Mouse (Mus musculus): ENCODE results near the gene Slit3.

Slit3 gene

DNA sequence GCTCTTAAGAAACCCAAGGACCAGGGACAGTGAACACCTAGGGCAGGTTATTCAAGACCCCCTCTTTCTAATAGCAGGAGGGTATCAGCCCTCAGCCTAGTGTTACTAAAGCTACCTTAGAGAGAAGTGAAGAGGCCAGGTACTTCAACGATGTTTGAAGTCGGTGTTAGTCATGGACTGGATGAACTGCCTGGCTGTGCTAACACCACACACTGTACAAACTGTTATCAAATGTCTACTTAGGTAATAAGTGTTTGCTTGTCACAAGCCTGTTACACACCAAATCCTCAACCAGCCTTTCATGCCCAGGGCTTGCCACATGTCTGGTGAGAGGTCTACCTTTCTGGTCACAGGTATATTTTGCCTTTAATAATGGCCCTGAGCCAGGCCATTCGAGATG is 153.0 kb downstream of the Slit3 start:
- DNase-seq (ENCODE audit: low spot score in 2 of 2): no peak

DNA sequence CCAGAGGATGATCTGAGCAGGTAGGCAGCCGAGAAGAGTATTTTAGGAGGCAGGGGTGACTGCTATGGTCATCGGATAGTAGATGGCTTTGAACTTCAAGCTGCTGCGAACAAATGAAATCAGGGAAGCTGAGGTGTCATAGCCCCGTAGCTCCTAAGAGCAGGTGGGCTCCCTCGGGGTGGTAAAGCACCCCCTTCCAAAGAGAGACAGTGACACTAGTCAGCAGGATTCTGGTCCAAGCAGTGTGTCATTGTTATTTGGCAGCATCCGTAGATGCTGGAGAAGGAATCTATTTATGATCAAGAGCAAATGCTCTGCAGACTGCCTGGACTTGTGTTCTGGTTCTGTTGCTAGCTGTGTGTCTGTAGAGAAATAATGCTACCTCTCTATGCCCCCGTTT is 154.3 kb downstream of the Slit3 start:
- DNase-seq (ENCODE audit: low spot score in 2 of 2): no peak

DNA sequence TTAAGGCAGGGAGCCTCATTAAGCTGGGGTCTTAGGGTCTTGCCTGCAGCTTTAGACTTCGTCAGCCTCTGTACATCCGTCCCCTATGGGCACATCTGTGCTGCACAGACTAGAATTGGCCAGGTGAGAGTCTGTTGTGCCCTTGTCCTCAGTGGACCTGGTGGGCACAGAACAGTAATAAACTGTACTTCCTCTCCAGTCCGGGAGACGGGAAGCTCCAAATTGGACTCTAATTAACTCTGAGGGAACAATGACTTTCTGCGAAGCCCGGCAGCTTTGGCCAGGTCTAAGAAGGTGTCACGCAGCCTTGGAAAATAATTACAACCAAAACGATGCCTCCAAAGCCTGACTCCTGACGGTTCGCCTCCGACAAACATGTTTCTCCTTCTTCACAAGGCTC is 155.0 kb downstream of the Slit3 start:
- no peak for DNase-seq (ENCODE audit: low spot score in 2 of 2)

DNA sequence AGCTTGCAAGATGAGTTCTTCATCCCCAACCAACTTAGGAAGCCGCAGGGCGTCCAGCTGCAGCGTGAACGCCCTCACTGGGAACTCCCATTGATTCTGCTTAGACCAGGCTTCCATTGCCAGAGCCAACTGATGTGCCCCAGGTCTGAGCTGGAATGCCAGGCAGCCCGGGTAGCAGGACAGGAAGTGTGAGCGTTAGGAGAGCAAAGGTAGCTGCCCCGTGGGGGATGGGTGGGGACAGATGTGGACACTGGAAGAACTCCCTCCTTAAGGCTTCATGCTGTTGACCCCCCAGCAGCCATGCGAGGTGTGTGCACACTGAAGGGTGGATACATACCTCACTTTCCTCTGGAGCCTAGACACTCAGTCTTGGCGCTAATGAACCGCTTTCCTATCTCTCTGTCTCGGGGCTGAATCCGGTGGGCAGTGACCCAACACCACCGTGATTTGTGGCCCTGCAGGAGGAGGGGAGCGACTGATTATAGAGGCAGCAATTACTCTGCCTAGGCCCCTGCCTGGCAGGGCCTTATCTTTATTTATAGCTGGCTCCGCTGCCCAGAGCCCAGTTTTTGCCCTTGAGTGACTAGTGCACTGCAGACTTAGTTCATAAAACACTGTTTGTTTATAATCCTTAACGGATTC is 157.2 kb downstream of the Slit3 start:
- DNase-seq (ENCODE audit: low spot score in 2 of 2): no peak

DNA sequence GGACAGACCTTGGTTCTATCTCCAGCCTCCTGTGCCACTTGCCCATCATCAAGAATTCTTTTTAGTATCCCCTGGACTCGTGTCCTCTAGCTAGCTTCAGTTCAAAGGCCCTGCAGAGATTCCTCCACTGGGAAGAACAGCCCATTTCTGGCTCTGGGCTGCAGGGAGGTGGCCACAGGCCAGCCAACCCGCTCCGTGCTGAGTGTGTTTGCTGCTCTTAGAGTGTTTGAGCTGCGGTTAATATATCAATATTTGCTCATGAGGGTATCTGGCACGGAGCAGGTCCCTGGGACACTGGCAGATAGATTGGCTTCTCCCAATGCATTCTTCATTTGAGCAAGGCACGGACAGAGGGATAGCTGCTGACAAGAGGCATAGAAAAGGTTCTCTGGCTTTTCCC is 159.8 kb downstream of the Slit3 start:
- no peak for DNase-seq (ENCODE audit: low spot score in 2 of 2)

DNA sequence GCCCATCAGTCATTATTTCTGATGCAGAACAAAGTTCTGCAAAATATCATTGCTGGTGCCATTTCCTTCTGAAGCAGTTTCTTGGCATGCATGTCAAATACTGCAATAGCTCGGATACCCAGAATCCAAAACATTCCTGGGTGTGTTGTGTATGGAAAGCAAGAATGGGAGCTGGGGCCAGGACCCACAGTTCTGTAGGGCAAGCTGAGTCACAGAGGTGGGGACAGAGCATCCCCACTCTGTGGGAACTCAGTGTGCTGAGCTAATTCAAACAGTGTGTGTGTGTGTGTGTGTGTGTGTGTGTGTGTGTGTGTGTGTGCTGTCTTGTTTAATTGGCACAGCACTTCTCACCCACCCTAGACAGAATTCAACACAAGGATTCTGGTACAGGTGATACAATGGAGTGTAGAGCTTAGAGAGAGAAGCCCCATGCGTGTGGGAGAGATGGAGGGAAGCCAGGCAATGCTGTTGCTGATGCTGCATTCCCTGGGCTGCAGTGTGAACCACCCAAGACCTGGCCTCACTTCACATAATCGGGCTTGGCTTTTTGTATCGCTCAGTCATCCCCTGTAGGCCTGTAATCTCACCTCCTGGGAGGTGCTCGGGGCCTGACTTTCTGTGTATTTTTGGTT is 161.1 kb downstream of the Slit3 start:
- DNase-seq (ENCODE audit: low spot score in 2 of 2): no peak

DNA sequence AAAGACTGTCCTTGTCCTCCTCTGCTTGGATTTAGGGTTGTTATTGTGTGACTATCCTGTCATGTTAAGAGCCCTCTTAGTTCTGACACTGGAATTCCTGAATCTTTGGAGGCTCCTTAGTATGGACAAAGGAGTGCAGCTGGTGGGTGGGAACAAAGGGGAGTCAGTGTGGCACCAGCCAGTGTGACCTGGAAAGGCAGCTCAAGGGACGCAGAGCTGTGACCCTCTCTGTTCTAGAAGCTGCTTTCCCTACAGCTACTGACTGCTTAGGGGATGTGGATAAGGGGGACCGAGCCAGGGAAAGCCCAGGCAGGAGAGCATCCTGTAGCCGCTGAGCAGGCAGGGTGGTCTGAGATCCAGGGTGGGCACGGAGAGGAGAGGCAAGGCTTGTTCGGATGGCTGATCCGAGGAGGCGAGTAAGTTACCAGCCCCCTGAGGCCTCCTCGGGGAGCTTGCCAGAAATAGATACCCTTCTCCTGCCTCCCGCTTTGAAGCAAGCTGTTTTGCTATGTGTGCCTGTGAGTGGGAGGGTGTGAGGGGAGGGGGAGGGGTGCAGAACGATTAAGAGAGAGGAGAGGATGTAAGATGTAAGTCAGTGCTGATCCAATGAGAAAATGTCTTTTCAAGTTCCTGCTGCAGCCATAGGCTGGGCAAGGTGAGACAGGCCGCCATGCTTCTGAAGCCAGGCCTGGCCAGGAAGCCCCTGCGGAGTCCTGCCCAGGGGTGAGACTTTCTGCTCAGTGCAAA is 162.0 kb downstream of the Slit3 start:
- peak in 1 of 2 experiments; percentile 23 for DNase-seq (ENCODE audit: low spot score in 2 of 2)

DNA sequence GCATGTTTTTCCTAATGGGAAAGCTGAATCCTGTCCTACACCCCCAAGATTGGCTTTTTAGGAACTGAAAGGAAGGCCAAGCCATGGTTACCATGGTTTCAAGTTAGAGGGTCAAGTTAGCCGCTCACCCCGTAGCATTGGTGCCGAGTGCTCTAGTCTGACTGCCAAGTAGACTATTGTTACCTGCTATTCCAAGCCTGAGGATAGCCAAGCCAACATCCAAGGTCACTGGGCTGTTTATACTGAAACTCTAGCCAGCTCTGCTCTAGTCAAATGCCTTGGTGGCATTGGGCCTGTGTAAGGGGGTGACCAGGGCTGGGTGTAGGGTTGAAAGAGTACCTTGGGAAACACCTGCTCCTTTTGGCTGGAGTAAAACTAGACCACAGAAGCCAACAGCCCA is 162.7 kb downstream of the Slit3 start:
- DNase-seq (ENCODE audit: low spot score in 2 of 2): no peak

DNA sequence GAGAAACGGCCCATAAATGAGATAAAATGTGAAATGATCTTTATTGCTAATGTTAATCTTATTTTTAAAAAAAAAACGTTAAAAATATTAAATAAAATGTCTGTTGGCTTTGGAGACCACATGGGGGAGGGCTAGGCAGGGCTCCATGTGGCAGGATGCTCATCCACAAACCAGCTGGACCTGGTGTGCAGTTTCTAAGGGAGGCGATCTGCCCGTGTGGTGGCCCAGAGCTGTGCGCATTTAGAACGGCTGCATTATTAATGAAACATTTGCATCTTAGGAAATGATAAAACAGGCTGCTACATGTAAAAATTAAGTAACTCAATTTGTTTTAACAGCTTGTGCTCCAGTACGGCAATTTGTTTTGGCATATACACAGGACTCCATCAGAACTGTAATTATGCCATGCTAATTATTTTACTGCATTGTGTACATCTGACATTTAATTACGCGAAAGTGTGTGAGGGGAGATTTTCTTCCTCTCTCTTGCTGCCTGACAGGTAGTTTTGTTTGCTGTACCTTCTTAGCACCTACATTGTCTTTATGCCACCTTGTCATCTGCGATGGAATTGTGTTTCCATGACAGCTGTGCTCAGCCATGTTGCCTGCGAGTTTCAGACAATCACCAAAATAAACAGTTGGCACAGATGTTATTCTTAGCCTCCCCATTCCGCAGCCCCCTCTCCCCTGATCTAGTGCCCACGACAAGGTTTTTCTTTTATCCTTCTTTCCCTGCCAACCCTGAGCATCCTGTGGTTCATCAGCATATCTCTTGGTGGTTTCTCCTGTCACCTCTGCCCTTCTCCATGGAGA is 165.8 kb downstream of the Slit3 start:
- DNase-seq (ENCODE audit: low spot score in 2 of 2): no peak

DNA sequence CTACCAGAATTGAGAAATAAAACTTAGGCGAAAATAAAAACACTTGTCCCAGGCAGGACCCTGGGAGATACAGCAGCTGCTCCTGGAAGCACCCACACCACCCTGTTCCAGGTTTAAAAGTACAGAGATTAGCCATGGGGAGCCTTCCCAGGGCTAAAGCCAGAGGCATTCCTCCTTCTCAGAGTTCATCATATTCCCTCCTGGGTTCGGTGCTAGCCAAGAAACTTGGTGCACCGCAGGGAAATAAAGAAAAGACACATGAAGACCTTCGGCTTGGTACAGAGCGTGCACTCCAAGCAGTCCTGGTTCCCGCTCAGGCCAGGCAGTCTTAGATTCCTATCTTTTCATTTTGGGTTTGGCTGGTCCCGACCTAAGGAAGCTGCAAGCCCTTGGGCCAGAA is 167.0 kb downstream of the Slit3 start:
- DNase-seq (ENCODE audit: low spot score in 2 of 2): no peak

DNA sequence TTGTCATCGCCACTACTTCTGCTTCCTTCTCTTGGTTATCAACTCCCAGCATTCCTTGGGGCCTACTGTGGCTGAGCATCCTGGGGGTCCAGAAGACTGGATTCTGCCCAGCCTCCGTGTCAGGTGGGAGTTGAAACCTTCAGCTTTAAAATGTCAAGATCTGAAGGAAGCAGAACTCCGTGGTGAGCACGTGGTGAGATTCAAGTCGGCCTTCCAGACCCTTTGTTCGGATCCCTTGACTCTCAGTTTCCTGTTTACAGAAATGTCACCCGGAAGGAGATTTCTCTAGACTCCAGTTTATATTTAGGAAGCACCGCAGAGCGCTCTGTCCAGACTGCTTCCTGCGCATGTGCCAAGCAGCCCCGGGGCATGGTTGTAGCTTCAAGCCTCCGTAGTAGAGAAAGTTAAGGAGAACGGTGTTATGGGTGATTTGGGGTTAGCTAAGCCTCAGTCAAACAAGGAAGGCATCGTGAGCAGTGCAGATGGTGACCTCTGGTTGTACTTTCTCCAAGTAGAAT is 167.8 kb downstream of the Slit3 start:
- DNase-seq (ENCODE audit: low spot score in 2 of 2): no peak

DNA sequence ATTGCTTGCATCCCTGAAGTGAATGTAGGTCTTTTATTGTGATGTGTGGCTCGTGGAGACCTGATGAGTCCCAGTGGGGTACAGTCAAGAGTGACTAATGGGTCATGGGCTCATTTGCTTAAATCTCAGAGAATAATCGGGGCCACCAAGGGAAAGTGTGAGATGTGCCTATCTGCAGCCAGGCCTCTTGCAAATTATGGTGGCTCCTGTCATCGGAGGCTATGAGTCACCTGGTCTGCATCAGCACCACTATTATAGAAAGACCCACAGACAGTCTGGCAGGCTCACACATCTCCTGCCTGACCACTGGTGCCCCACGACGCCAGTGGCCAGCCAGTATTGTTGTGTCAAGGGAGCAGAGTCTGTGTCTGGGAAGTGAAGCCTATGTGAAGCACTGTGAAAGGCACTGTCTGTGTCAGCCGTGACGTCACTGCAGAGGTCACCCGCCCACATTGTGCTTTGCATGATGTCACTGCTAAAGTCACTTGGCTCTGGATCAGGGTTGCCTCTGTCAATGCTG is 171.3 kb downstream of the Slit3 start:
- DNase-seq (ENCODE audit: low spot score in 2 of 2): no peak

DNA sequence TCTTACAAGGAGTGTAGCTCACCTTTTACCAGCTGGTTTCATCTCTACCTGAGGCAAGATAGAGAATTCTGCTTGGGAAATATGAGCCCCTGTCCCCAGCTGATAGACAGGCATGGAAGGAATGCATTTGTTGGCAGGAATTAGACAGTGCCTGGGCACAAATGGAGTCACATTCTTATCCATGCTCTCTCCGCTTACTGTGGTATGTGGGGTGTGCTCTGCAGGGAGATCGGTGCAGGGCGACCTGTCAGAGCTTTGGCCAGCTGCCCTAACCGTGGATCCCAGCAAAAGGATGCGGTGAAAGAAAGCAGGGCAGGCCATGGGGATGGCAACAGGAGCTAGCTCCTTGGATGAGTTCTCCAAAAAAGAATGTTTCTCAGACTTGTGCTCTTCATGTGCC is 172.2 kb downstream of the Slit3 start:
- no peak for DNase-seq (ENCODE audit: low spot score in 2 of 2)

DNA sequence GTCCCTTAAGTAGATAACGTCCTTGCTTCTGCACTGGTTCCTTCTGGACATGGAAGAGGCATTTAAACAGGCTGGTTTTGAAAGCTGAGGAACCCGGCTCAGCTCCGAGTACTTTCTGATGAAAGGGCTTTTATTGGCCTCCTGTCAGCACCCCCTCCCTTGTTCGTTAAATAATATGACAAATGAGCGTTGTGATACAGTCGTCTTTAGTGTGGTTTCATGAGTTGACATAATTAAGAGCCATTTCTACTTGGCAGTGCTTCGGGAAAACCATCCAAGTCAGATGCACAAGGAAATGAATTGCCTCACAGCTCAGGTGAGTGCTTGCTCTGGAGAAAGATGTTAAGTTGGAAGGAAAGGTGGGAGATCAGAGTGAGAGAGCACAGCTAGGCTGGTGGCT is 173.6 kb downstream of the Slit3 start:
- no peak for DNase-seq (ENCODE audit: low spot score in 2 of 2)

DNA sequence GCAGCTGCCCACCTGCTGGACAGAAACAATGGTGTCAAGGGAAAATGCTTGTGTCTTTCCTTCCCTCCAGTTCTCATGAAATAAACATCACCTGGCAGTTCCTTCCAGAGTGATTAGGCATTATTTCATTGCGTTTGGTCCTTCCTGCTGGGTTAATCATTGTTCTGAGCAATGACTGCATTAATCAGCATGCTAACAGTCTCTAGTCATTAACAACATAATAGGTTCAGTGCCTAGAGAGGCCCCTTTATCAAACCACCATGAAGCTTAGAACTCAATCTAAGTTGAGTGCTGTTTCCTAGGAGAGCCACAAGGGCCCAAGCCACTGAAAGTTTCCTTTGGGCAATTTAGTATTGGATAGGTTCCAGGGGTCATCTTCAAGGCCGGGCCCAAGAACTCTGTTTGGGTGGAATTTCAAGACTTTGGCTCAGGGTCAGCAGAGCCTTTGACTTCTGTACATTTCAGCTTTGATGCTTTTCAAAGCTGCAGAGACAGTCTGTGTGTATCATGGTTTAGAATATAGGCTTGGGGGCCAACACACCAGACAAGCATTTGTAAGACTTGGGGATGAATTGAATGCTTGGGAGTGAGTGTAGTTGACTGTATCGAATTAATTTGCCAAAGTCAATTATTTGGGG is 174.3 kb downstream of the Slit3 start:
- DNase-seq (ENCODE audit: low spot score in 2 of 2): no peak

DNA sequence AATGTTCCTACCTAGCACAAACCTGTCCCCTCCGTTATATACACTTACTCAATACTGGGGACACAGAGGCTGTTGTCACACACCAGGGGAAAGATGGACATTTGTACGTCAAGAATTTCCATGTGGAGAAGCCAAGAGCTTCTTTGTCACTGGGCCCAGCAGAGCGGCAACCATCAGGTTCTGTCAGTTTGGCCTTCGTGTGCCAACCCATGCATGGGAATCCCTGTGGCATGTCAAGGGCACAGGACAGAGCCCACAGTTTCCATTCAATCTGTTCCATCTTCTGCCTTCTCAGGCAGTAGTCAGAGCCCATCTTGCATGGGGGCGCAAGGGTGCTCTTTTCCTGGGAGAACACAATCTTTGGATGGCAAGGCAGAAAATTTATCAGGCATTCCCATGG is 175.8 kb downstream of the Slit3 start:
- no peak for DNase-seq (ENCODE audit: low spot score in 2 of 2)

DNA sequence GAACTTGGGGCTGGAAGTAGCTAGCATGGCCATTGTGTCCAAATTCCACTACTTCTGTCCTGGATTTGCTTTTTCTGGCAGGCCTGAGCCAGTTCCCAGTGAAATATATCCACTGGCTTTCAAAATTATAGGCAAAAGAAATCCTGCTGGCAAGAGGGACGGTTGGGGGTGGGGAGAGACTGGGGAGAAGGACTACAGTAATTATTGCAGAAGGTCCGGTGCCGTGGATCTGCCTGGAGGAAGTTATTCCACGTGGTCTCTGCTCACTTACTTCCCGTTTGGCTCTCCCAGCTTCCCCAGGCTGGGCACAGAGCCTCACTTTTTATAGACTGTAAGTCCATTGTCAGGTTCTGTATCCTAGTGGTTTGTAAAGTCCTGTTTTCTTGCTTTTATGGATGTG is 176.3 kb downstream of the Slit3 start:
- no peak for DNase-seq (ENCODE audit: low spot score in 2 of 2)

DNA sequence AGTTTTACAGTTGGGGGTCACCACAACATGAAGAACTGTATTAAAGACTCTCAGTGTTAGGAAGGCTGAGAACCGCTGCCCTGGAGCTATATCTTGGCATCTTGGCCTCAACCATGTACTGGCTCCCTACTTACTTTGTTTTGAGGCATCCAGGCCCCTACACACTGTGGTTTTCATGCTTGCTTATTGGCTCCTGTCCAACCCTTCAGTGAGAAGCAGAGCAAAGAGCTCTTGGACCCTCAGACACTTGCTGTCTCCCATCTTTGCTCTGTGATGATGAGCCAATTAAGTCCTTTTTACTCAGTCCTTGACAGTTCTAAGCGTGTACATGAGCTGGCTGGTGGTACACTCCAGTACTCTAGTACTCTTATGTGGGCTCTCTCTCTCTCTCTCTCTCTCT is 177.5 kb downstream of the Slit3 start:
- no peak for DNase-seq (ENCODE audit: low spot score in 2 of 2)

DNA sequence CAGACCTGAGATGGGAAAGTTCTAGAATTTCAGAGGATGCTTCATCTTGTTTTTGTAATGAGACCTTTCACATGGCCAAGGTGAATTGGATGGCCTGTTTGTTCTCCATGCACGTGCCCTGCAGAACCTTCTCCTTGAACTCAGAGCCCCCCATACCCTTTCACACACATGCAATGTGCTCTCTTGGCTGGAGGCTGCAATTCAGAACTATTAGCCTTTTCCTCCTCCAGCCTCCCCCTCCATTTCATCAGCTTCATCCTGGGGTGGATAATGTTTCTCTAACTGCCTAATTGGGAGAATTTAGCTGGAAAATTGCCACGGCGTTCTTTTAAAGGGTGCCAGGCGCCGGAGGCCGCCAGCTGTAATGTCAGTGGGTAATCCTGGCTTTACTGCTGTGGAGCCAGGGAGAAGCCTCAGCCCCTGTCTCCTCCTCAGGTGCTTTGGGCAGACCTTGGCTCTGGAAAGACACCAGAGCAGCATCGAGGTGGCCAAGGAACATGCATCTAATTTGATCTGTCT is 178.9 kb downstream of the Slit3 start:
- DNase-seq (ENCODE audit: low spot score in 2 of 2): no peak

DNA sequence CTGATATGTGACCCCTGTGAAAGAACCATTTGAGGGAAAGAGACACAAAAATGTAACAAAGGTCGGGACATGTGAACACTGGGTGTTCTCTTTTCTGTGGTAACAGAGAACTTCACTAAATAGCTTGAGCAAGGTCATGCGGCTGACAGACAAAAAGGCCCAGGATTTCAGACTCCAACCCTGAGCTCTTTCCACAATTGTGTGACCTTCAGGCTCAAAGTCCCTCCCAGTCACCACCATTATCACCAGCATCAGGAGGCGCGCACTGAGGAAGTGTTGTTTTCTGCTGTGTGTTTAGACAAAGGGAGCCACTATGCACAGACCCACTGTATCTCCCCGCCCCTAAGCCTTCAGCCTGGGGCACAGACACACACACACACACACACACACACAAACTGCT is 181.2 kb downstream of the Slit3 start:
- DNase-seq (ENCODE audit: low spot score in 2 of 2): no peak

All from frontal cortex, postnatal 25 days (tissue).